Mouse (Mus musculus): Measurements from ENCODE around the gene Maip1.

DNA sequence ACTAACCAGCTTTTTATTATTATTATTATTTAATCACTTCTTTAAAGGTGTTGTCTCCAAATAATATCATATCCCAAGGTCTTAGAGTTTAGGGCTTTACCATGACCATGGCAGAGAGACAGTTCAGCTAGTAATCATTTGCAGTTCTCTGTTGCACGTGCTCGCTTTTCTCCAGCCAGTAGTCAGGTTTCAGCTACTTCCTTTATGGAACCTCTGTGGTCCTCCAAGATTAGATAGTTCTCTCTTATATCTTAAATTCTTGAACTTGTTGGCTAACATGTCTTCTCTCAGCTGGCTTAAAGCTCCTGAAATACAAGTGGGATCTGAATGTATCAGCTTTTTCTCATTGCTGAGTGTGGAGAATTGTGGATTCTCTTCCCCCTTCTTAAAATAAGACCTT lies 2.9 kb downstream of the Maip1 start:
- no peak for TF ChIP-seq GATA1 (IDR thresholded peaks at IDR 0.05; ENCODE audit: borderline replicate concordance, low read length)
- TF ChIP-seq FLI1 (IDR thresholded peaks at IDR 0.05; ENCODE audit: low read length) = no peak

Measured in megakaryocyte, embryonic 14.5 days (primary cell).